Mouse (Mus musculus) activated CD4-positive, CD25-positive, alpha-beta regulatory T cell, adult 9 weeks (primary cell): ENCODE measurements around the gene Mthfd2l. TPM values are rescaled to one million over a fixed set of nuclear protein-coding genes. Genes with fewer than 3 reads are reported as not detected.

Experiments
- polyA plus RNA-seq: library from polyadenylated mRNA; unstranded; fragments of 100-300 nt; shearing (Covaris generic); gene quantifications from one replicate; pipeline ENCODE4 v1.2.1, GENCODE M21; 2017

Gene Mthfd2l
- 0.64 TPM for polyA plus RNA-seq

GRCm38 (mm10) chr5:90930971-90931851 is at the start of gene Mthfd2l:
Gene Mthfd2l (plus strand): TSS chr5:90931117.

GRCm38 (mm10) chr5:90890519-90891463 is 40.1 kb upstream of the Mthfd2l start, which contains the start of gene Cxcl1:
Gene Cxcl1 (plus strand): TSS chr5:90891241.

GRCm38 (mm10) chr5:90903339-90904020 is 27.4 kb upstream of the Mthfd2l start, which contains the start of gene Cxcl2:
Gene Cxcl2 (plus strand): TSS chr5:90903871.

DNA sequence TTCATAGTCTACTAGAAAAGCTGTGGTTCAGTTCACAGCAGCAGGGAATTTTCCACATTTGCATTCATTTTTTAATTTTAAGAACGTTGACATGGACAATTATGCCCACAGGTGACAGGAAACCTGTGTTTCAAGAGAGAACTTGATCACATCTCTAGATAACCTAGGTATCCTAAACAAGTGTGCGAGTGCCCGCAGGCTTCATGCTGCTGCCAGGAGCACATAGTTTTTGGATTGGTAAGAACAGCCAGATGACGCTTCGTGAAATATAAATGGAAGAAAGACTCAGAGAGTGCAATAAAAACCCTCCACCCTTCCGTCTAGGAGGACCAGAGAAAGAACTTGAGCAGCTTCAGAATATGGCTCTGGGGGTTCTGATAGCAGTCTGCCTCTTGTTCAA is 96.2 kb downstream of the Mthfd2l start, which contains the start of gene Epgn:
TSS of gene Epgn (plus strand) at position 301 of the 400 bp plus-strand sequence.

Other genes starting within 250 kb of the Mthfd2l start
- not detected for gene Cxcl5, start 171.8 kb upstream of the Mthfd2l start, polyA plus RNA-seq
- gene Ppbp, start 162.6 kb upstream of the Mthfd2l start, polyA plus RNA-seq: not detected
- gene Pf4, start 158.7 kb upstream of the Mthfd2l start, polyA plus RNA-seq: not detected
- 0.88 TPM for gene Cxcl3, start 145.0 kb upstream of the Mthfd2l start, polyA plus RNA-seq
- gene Cxcl15, start 136.6 kb upstream of the Mthfd2l start, polyA plus RNA-seq: not detected
- gene Cxcl1, start 39.9 kb upstream of the Mthfd2l start, polyA plus RNA-seq: not detected
- gene Cxcl2, start 27.2 kb upstream of the Mthfd2l start, polyA plus RNA-seq: 2.1 TPM
- gene Epgn, start 96.3 kb downstream of the Mthfd2l start, polyA plus RNA-seq: not detected
- not detected for gene Ereg, start 143.5 kb downstream of the Mthfd2l start, polyA plus RNA-seq
- 1.8 TPM for gene Areg, start 208.5 kb downstream of the Mthfd2l start, polyA plus RNA-seq